Mouse (Mus musculus) liver, embryonic 14.5 days (tissue): ENCODE measurements around the gene Cox14.

Experiments
- CTCF ChIP-seq: IDR thresholded peaks from 2 replicates; pipeline ENCODE4 v1.5.1; 2016; ENCODE audit warnings: antibody characterized with exemption, low read depth, control low read depth
- EP300 ChIP-seq: IDR thresholded peaks from 2 replicates; pipeline ENCODE4 v1.6.1; 2016; ENCODE audit warnings: antibody characterized with exemption, low read depth

DNA sequence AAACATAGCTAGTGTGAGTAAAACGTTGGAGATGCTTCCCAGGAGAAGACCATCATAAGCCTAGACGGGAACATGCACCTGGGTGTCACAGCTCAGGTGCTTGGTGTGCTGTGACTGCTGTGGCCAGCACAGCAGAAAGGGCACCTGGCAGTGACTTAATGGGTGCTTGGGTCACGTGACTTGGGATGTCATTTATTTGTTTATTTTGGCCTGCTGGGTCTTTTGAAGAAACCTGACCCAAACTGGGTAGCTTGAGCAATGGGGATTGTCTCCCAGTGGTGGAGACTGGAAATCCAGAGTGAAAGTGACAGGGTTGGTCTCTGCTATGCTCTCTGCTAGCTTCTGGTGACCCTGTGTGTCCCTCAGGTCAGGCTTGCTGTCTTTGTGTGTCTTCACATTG lies 13.9 kb upstream of the Cox14 start:
- TF ChIP-seq CTCF: no peak
- TF ChIP-seq EP300: no peak
